Mouse (Mus musculus) limb, embryonic 14.5 days (tissue): ENCODE data around the gene Parvb. TPM values are rescaled to one million over a fixed set of nuclear protein-coding genes. Genes with fewer than 3 reads are reported as not detected.

Experiments
- ATAC-seq: fragments of 200-750 bp; cut with Nextera tagmentation; 2 replicates; pipeline ENCODE4 v1.8.0; 2017; ENCODE audit warnings: low read depth, moderate number of reproducible peaks, moderate TSS enrichment; ENCODE audit not compliant: low FRiP score
- DNase-seq: peaks from one replicate; pipeline ENCODE4 v3.0.0-alpha.2; 2015; ENCODE audit warnings: low spot score
- H3K27ac ChIP-seq: fragments of 300-500 bp; sonication (generic); replicated peaks from 2 replicates; pipeline ENCODE4 v1.5.1; 2014; ENCODE audit warnings: low read depth, mild to moderate bottlenecking, low read length, moderate library complexity, mixed read lengths
- H3K27me3 ChIP-seq: fragments of 300-500 bp; sonication (generic); 2 replicates; pipeline ENCODE4 v1.6.1; 2014; ENCODE audit warnings: low read length, mixed read lengths; ENCODE audit not compliant: control insufficient read depth, insufficient read depth
- H3K36me3 ChIP-seq: fragments of 300-500 bp; sonication (generic); 2 replicates; pipeline ENCODE4 v1.6.1; 2014; ENCODE audit warnings: mild to moderate bottlenecking, low read length, moderate library complexity, mixed read lengths; ENCODE audit not compliant: control insufficient read depth, insufficient read depth
- H3K4me1 ChIP-seq: fragments of 300-500 bp; sonication (generic); 2 replicates; pipeline ENCODE4 v1.6.1; 2014; ENCODE audit warnings: antibody characterized with exemption, low read length, mixed read lengths; ENCODE audit not compliant: control insufficient read depth, insufficient read depth
- H3K4me2 ChIP-seq: fragments of 300-500 bp; sonication (generic); replicated peaks from 2 replicates; pipeline ENCODE4 v1.6.1; 2014; ENCODE audit warnings: low read depth, mild to moderate bottlenecking, low read length, moderate library complexity; ENCODE audit not compliant: severe bottlenecking
- H3K4me3 ChIP-seq: fragments of 300-500 bp; sonication (generic); replicated peaks from 2 replicates; pipeline ENCODE4 v1.5.1; 2014; ENCODE audit warnings: low read length
- H3K9ac ChIP-seq: fragments of 300-500 bp; sonication (generic); 2 replicates; pipeline ENCODE4 v1.6.1; 2014; ENCODE audit warnings: mild to moderate bottlenecking, low read depth, low read length, moderate library complexity; ENCODE audit not compliant: severe bottlenecking
- H3K9me3 ChIP-seq: fragments of 300-500 bp; sonication (generic); 2 replicates; pipeline ENCODE4 v1.6.1; 2016; ENCODE audit warnings: low read length; ENCODE audit not compliant: control insufficient read depth
- POLR2A ChIP-seq: fragments of 200-500 bp; IDR thresholded peaks from 2 replicates; pipeline ENCODE4 v1.8.0; 2012; ENCODE audit warnings: inconsistent platforms, mild to moderate bottlenecking, moderate library complexity, borderline replicate concordance; ENCODE audit not compliant: insufficient read depth, insufficient read length; ENCODE audit errors: extremely low read depth
- WGBS: fragments of 180-500 bp; shearing (Covaris S2); extraction: QIAGEN DNeasy Blood & Tissue Kit; methylation state at CpG from one replicate; pipeline ENCODE4 v1.1.7; 2014; 5-methylcytosine and 5-hydroxymethylcytosine counted together
- polyA plus RNA-seq, 2 experiments: library from polyadenylated mRNA; depleted of rRNA in 1 of 2; stranded (reverse) in 1 of 2; unstranded in 1 of 2; fragments of >200 nt; fragmentation: Nextera tagmentation in 1 of 2; extraction: Ambion mirVana in 1 of 2; gene quantifications; 2 replicates each; pipeline versions ENCODE4 v1.2.1 to v1.2.3; 2012 to 2014

Parvb gene
- polyA plus RNA-seq, 2 experiments, result 2.4 to 13.5 TPM

- no peak for TF ChIP-seq POLR2A
These were observed 44.2 kb downstream of the Parvb start for GRCm38 (mm10) chr15:84276066-84276465.

GRCm38 (mm10) chr15:84278091-84278490 is 46.2 kb downstream of the Parvb start:
- Histone ChIP-seq H3K4me2 (no peak overlapping the region), H3K27me3 (no peaks in the 10 kb centered on the region), H3K27ac (no peak overlapping the region), H3K4me1 (no peaks in the 10 kb centered on the region), H3K4me3 (no peak overlapping the region), H3K9me3 (no peaks in the 10 kb centered on the region), H3K36me3 (no peaks in the 10 kb centered on the region), H3K9ac (no peak overlapping the region)
- TF ChIP-seq POLR2A, result no peak
- ATAC-seq, result no peak
- no peak for DNase-seq
- 82% methylated on average over 7 of the region's 7 CpGs for WGBS

More at GRCm38 (mm10) chr15:84276066-84276465, 44.2 kb downstream of the Parvb start:
- Histone ChIP-seq H3K36me3 (no peaks in the 10 kb centered on the region), H3K27me3 (no peaks in the 10 kb centered on the region), H3K9me3 (no peaks in the 10 kb centered on the region), H3K9ac (no peak overlapping the region), H3K4me2 (no peak overlapping the region), H3K27ac (no peak overlapping the region), H3K4me3 (no peak overlapping the region), H3K4me1 (no peaks in the 10 kb centered on the region)
- WGBS, result 75% methylated on average over 4 of the region's 4 CpGs
- ATAC-seq, result no peak
- DNase-seq, result no peak

- H3K27me3 ChIP-seq, result no peaks in the 10 kb centered on the region
- no peaks in the 10 kb centered on the region for H3K36me3 ChIP-seq
- H3K4me2 ChIP-seq, result no peak overlapping the region
- DNase-seq (no peak), ATAC-seq (no peak)
- no peak overlapping the region for H3K9ac ChIP-seq
- no peaks in the 10 kb centered on the region for H3K9me3 ChIP-seq
- H3K4me3 ChIP-seq, result no peak overlapping the region
- whole genome bisulfite sequencing, result 66% methylated on average over 7 of the region's 7 CpGs
- no peak for TF ChIP-seq POLR2A
- no peak overlapping the region for H3K27ac ChIP-seq
- H3K4me1 ChIP-seq, result no peaks in the 10 kb centered on the region
These were observed 46.8 kb downstream of the Parvb start for GRCm38 (mm10) chr15:84278656-84279055.

- 82% methylated on average over 8 of the region's 8 CpGs for WGBS
- Histone ChIP-seq H3K36me3 (no peaks in the 10 kb centered on the region), H3K27me3 (no peaks in the 10 kb centered on the region), H3K4me2 (no peak overlapping the region), H3K9me3 (no peaks in the 10 kb centered on the region), H3K9ac (no peak overlapping the region), H3K4me3 (no peak overlapping the region), H3K27ac (no peak overlapping the region), H3K4me1 (no peaks in the 10 kb centered on the region)
- ATAC-seq, result no peak
- no peak for DNase-seq
- TF ChIP-seq POLR2A, result no peak
These were observed 48.5 kb downstream of the Parvb start for GRCm38 (mm10) chr15:84280309-84280708.

GRCm38 (mm10) chr15:84280712-84281347 is 49.0 kb downstream of the Parvb start:
- no peak overlapping the region for H3K4me2 ChIP-seq
- H3K36me3 ChIP-seq, result no peaks in the 10 kb centered on the region
- no peak overlapping the region for H3K4me3 ChIP-seq
- ATAC-seq (no peak), DNase-seq (no peak)
- 85% methylated on average over 11 of the region's 11 CpGs for WGBS
- no peak for TF ChIP-seq POLR2A
- H3K27me3 ChIP-seq, result no peaks in the 10 kb centered on the region
- H3K4me1 ChIP-seq, result no peaks in the 10 kb centered on the region
- no peak overlapping the region for H3K27ac ChIP-seq
- no peaks in the 10 kb centered on the region for H3K9me3 ChIP-seq
- no peak overlapping the region for H3K9ac ChIP-seq
